Mouse (Mus musculus) midbrain, embryonic 10.5 days (tissue): ENCODE data around the gene Epsti1. TPM values are rescaled to one million over a fixed set of nuclear protein-coding genes. Genes with fewer than 3 reads are reported as not detected.

ENCODE experiments used
- DNase-seq: peaks from one replicate; pipeline ENCODE4 v3.0.0-alpha.2; 2017; ENCODE audit warnings: low spot score
- H3K27ac ChIP-seq: fragments of 300-500 bp; sonication (generic); replicated peaks from 2 replicates; pipeline ENCODE4 v1.5.1; 2016; ENCODE audit warnings: mild to moderate bottlenecking
- H3K27me3 ChIP-seq: fragments of 300-500 bp; sonication (generic); 2 replicates; pipeline ENCODE4 v1.6.1; 2016; ENCODE audit warnings: low read depth, mild to moderate bottlenecking; ENCODE audit not compliant: poor library complexity, severe bottlenecking
- H3K36me3 ChIP-seq: fragments of 300-500 bp; sonication (generic); 2 replicates; pipeline ENCODE4 v1.6.1; 2016; ENCODE audit warnings: mild to moderate bottlenecking, moderate library complexity
- H3K4me1 ChIP-seq: fragments of 300-500 bp; sonication (generic); 2 replicates; pipeline ENCODE4 v1.6.1; 2016
- H3K4me3 ChIP-seq: fragments of 300-500 bp; sonication (generic); 2 replicates; pipeline ENCODE4 v1.5.1; 2016; ENCODE audit warnings: mild to moderate bottlenecking, moderate library complexity
- H3K9me3 ChIP-seq: fragments of 300-500 bp; sonication (generic); replicated peaks from 2 replicates; pipeline ENCODE4 v1.6.1; 2016; ENCODE audit warnings: mild to moderate bottlenecking
- WGBS: fragments of 180-500 bp; shearing (Covaris S2); methylation state at CpG from one replicate; pipeline ENCODE4 v1.1.7; 2016; 5-methylcytosine and 5-hydroxymethylcytosine counted together
- polyA plus RNA-seq: library from polyadenylated mRNA; unstranded; fragments of >200 nt; fragmentation: Nextera tagmentation; extraction: Ambion mirVana; gene quantifications from 2 replicates; pipeline ENCODE4 v1.2.1, GENCODE M21; 2016

Gene Epsti1
- polyA plus RNA-seq, 1 experiment from 2014 or later = not detected

- no peak for DNase-seq
- no peaks in the 10 kb centered on the region for H3K36me3 ChIP-seq
- H3K27me3 ChIP-seq = no peaks in the 10 kb centered on the region
- no peak overlapping the region for H3K27ac ChIP-seq
- no peaks in the 10 kb centered on the region for H3K9me3 ChIP-seq
- no peak overlapping the region for H3K4me3 ChIP-seq
- WGBS = 80% methylated on average over 6 of the region's 6 CpGs
- H3K4me1 ChIP-seq = no peaks in the 10 kb centered on the region
Observed at GRCm38 (mm10) chr14:77882669-77883068, 21.4 kb upstream of the Epsti1 start.

GRCm38 (mm10) chr14:77886376-77886775 is 17.7 kb upstream of the Epsti1 start:
- DNase-seq = no peak
- 94% methylated on average over 3 of the region's 3 CpGs for WGBS
- no peaks in the 10 kb centered on the region for H3K27me3 ChIP-seq

DNA sequence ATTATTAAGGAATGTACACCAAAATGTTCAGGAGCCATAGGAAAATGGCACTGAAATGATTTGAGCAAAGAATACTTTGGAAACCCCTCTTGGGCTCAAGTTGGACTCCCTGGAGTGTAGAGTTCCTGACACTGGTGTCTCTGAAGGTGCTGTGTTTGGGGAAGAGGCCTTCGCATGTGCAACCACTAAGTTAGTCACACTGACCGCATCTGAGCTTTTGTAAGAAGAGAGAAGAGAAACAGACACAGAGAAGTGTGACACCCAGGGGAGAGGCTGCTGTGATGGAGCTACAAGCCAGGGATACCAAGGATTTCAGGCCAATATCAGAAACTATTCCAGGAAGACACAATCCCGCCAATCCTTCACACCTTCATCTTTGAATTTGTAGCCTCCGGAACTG is 17.1 kb upstream of the Epsti1 start:
- H3K4me3 ChIP-seq = no peak overlapping the region
- WGBS = 92% methylated on average over 4 of the region's 4 CpGs
- DNase-seq = no peak
- no peaks in the 10 kb centered on the region for H3K4me1 ChIP-seq
- H3K36me3 ChIP-seq = no peaks in the 10 kb centered on the region
- no peak overlapping the region for H3K27ac ChIP-seq
- H3K27me3 ChIP-seq = no peaks in the 10 kb centered on the region
- H3K9me3 ChIP-seq = no peaks in the 10 kb centered on the region

More at GRCm38 (mm10) chr14:77886376-77886775, 17.7 kb upstream of the Epsti1 start:
- H3K4me3 ChIP-seq = no peak overlapping the region
- no peaks in the 10 kb centered on the region for H3K9me3 ChIP-seq
- H3K36me3 ChIP-seq = no peaks in the 10 kb centered on the region
- H3K4me1 ChIP-seq = no peaks in the 10 kb centered on the region
- H3K27ac ChIP-seq = no peak overlapping the region

DNA sequence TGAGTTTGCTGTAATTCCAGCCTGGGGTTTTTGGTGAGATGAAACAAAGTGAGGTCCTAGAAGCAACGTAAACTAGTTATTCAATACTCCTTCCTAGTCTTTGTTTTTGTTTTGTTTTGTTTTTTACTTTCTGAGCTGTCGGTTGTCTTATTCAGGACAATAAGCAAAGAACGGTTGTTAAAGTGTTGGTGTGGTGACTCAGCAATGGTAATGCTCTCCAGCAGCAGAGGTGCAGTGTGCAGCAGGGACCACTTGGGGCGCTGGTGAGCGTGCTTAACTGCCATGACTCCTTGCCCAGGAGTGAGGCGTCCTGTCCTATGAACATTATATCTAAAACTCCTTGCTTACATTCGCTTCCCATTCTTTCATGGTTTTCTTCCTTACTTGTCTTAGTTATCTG is 14.1 kb upstream of the Epsti1 start:
- no peak overlapping the region for H3K27ac ChIP-seq
- no peaks in the 10 kb centered on the region for H3K27me3 ChIP-seq
- no peaks in the 10 kb centered on the region for H3K4me1 ChIP-seq
- no peaks in the 10 kb centered on the region for H3K36me3 ChIP-seq
- no peak for DNase-seq
- 88% methylated on average over 7 of the region's 7 CpGs for WGBS
- H3K9me3 ChIP-seq = no peaks in the 10 kb centered on the region
- H3K4me3 ChIP-seq = no peak overlapping the region

DNA sequence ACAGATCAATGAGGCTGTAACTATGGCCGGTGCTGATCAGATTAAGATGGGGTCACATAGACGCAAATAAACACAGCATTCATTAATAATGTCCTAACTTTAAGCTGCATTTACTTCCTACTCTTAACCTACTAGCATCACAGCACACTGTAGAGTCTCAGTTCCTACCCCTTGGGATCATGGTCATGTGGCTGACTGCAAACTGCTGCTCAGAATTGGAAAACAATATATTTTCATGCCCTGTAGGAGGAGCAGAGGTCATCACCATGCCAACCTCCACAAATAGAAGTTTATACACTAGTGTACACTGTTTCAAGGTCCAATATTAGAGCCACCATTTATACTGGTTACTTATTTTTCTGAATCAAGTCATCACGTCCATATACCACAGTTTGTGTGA is 8.1 kb upstream of the Epsti1 start:
- 87% methylated on average over 3 of the region's 3 CpGs for WGBS
- DNase-seq = no peak

GRCm38 (mm10) chr14:77902541-77902940 is 1.5 kb upstream of the Epsti1 start:
- WGBS = 89% methylated on average over 3 of the region's 3 CpGs

More for the DNA sequence above, 8.1 kb upstream of the Epsti1 start:
- Histone ChIP-seq H3K27me3 (no peaks in the 10 kb centered on the region), H3K4me3 (no peak overlapping the region), H3K4me1 (no peaks in the 10 kb centered on the region), H3K9me3 (no peaks in the 10 kb centered on the region), H3K36me3 (no peaks in the 10 kb centered on the region), H3K27ac (no peak overlapping the region)

DNA sequence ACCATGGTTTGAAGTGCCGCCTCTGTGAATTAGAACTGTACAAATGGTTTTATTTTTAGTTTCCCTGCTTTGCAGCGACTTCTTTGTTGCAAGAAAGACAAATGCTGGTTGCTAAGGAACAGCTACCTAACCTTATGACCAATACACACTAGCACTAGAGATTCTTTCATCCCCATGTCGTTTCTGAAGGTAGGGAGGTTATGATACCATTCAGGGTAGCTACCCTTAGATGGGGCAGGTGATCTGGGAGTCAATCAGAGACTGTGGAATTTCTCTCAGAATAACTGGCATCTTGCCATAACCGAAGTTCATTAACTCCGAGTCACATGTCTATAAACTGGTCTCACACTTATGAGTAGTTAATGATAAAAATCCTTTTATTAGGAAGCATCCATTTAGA is 1.4 kb downstream of the Epsti1 start:
- no peak for DNase-seq
- Histone ChIP-seq H3K27ac (no peak overlapping the region), H3K9me3 (no peaks in the 10 kb centered on the region; the same call in 1 of the 2 replicates), H3K36me3 (no peaks in the 10 kb centered on the region), H3K27me3 (no peaks in the 10 kb centered on the region), H3K4me1 (no peaks in the 10 kb centered on the region), H3K4me3 (no peak overlapping the region)
- WGBS = 79% methylated on average over 5 of the region's 5 CpGs

More at GRCm38 (mm10) chr14:77902541-77902940, 1.5 kb upstream of the Epsti1 start:
- no peaks in the 10 kb centered on the region for H3K4me1 ChIP-seq
- DNase-seq = no peak
- no peaks in the 10 kb centered on the region for H3K9me3 ChIP-seq
- H3K27ac ChIP-seq = no peak overlapping the region
- H3K27me3 ChIP-seq = no peaks in the 10 kb centered on the region
- no peaks in the 10 kb centered on the region for H3K36me3 ChIP-seq
- no peak overlapping the region for H3K4me3 ChIP-seq

- no peak for DNase-seq
- 89% methylated on average over 5 of the region's 5 CpGs for WGBS
- H3K36me3 ChIP-seq = no peaks in the 10 kb centered on the region
- H3K9me3 ChIP-seq = no peaks in the 10 kb centered on the region; the same call in 1 of the 2 replicates
- no peaks in the 10 kb centered on the region for H3K4me1 ChIP-seq
- no peak overlapping the region for H3K27ac ChIP-seq
- no peak overlapping the region for H3K4me3 ChIP-seq
- H3K27me3 ChIP-seq = no peaks in the 10 kb centered on the region
Observed at GRCm38 (mm10) chr14:77906586-77906985, 2.5 kb downstream of the Epsti1 start.

- Histone ChIP-seq H3K27ac (no peak overlapping the region), H3K27me3 (no peaks in the 10 kb centered on the region), H3K4me1 (peaks cover 8% of the 10 kb centered on the region), H3K36me3 (no peaks in the 10 kb centered on the region), H3K4me3 (no peak overlapping the region), H3K9me3 (no peaks in the 10 kb centered on the region)
- no peak for DNase-seq
- WGBS = 46% methylated on average over 5 of the region's 5 CpGs
Observed at GRCm38 (mm10) chr14:77915776-77916175, 11.7 kb downstream of the Epsti1 start.

- no peak overlapping the region for H3K4me3 ChIP-seq
- H3K36me3 ChIP-seq = no peaks in the 10 kb centered on the region
- DNase-seq = no peak
- no peak overlapping the region for H3K27ac ChIP-seq
- WGBS = 94% methylated on average over 8 of the region's 8 CpGs
- H3K4me1 ChIP-seq = peaks cover 6% of the 10 kb centered on the region; the same call in 1 of the 2 replicates
- H3K9me3 ChIP-seq = no peaks in the 10 kb centered on the region
- no peaks in the 10 kb centered on the region for H3K27me3 ChIP-seq
Observed at GRCm38 (mm10) chr14:77921641-77922040, 17.6 kb downstream of the Epsti1 start.

- Histone ChIP-seq H3K4me3 (no peak overlapping the region), H3K36me3 (no peaks in the 10 kb centered on the region), H3K27me3 (no peaks in the 10 kb centered on the region), H3K27ac (no peak overlapping the region), H3K4me1 (peaks cover 6% of the 10 kb centered on the region; the same call in 1 of the 2 replicates), H3K9me3 (no peaks in the 10 kb centered on the region)
- WGBS = 92% methylated on average over 6 of the region's 6 CpGs
- DNase-seq = no peak
Observed at GRCm38 (mm10) chr14:77923076-77923865, 19.2 kb downstream of the Epsti1 start.

- no peaks in the 10 kb centered on the region for H3K9me3 ChIP-seq
- H3K4me1 ChIP-seq = peaks cover 6% of the 10 kb centered on the region; the same call in 1 of the 2 replicates
- 87% methylated on average over 10 of the region's 10 CpGs for WGBS
- no peak overlapping the region for H3K4me3 ChIP-seq
- no peak overlapping the region for H3K27ac ChIP-seq
- H3K36me3 ChIP-seq = no peaks in the 10 kb centered on the region
- no peak for DNase-seq
- H3K27me3 ChIP-seq = no peaks in the 10 kb centered on the region
Observed at GRCm38 (mm10) chr14:77925414-77925813, 21.4 kb downstream of the Epsti1 start.

DNA sequence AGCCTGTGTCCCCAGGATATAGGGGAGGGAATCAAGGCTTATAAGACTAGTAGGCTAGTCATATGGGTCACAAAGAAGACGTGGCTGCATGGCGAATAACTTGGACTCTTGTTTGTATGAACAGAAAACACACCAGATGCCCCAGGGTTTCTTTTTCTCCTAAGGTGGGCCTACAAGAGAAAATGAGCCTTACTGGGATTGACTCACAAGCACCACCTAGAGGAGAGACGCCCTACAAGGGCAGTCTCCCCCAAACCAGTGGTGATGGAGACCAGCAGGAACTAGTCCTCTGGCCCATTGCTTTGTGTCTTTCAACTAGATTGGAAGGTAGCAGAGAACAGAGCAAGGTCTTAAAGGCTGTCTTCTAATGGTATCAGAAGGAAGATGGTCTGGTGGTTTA is 22.7 kb downstream of the Epsti1 start:
- DNase-seq = no peak
- Histone ChIP-seq H3K9me3 (no peaks in the 10 kb centered on the region), H3K4me3 (no peak overlapping the region), H3K4me1 (peaks cover 6% of the 10 kb centered on the region; the same call in 1 of the 2 replicates), H3K27ac (no peak overlapping the region), H3K36me3 (no peaks in the 10 kb centered on the region), H3K27me3 (no peaks in the 10 kb centered on the region)
- WGBS = 53% methylated on average over 3 of the region's 3 CpGs
